Mouse (Mus musculus) forebrain, postnatal 0 days (tissue): ENCODE results near the gene Rtkn2. TPM values are rescaled to one million over a fixed set of nuclear protein-coding genes. Genes with fewer than 3 reads are reported as not detected.

Experiments used
- ATAC-seq: fragments of 200-750 bp; cut with Nextera tagmentation; 2 replicates; pipeline ENCODE4 v1.8.0; 2017; ENCODE audit warnings: mild to moderate bottlenecking, moderate library complexity
- DNase-seq: peaks from one replicate; pipeline ENCODE4 v3.0.0-alpha.2; 2015
- H3K27ac ChIP-seq: fragments of 300-500 bp; sonication (generic); 2 replicates; pipeline ENCODE4 v1.5.1; 2014; ENCODE audit warnings: low read depth, mild to moderate bottlenecking, antibody characterized with exemption, low read length, moderate library complexity, mixed read lengths
- H3K27me3 ChIP-seq: fragments of 300-500 bp; sonication (generic); 2 replicates; pipeline ENCODE4 v1.6.1; 2014; ENCODE audit warnings: mild to moderate bottlenecking, low read length, mixed read lengths; ENCODE audit not compliant: insufficient read depth
- H3K36me3 ChIP-seq: fragments of 300-500 bp; sonication (generic); 2 replicates; pipeline ENCODE4 v1.6.1; 2014; ENCODE audit warnings: mild to moderate bottlenecking, moderate library complexity; ENCODE audit not compliant: insufficient read depth
- H3K4me1 ChIP-seq: fragments of 300-500 bp; sonication (generic); 2 replicates; pipeline ENCODE4 v1.6.1; 2014; ENCODE audit warnings: antibody characterized with exemption; ENCODE audit not compliant: insufficient read depth
- H3K4me2 ChIP-seq: fragments of 300-500 bp; sonication (generic); 2 replicates; pipeline ENCODE4 v1.6.1; 2014; ENCODE audit warnings: low read depth, mild to moderate bottlenecking, moderate library complexity
- H3K4me3 ChIP-seq: fragments of 300-500 bp; sonication (generic); 2 replicates; pipeline ENCODE4 v1.5.1; 2014; ENCODE audit warnings: low read depth, low read length, mixed read lengths
- H3K9ac ChIP-seq: fragments of 300-500 bp; sonication (generic); 2 replicates; pipeline ENCODE4 v1.6.1; 2014; ENCODE audit warnings: mild to moderate bottlenecking
- H3K9me3 ChIP-seq: fragments of 300-500 bp; sonication (generic); 2 replicates; pipeline ENCODE4 v1.6.1; 2016; ENCODE audit warnings: low read length
- CTCF ChIP-seq: sonication (generic); IDR thresholded peaks from 2 replicates; pipeline ENCODE4 v1.5.1; 2016; ENCODE audit warnings: antibody characterized with exemption, control low read depth, low read depth
- WGBS: fragments of 180-500 bp; shearing (Covaris S2); extraction: QIAGEN DNeasy Blood & Tissue Kit; methylation state at CpG from one replicate; pipeline ENCODE4 v1.1.7; 2014; 5-methylcytosine and 5-hydroxymethylcytosine counted together
- polyA plus RNA-seq: library from polyadenylated mRNA; unstranded; fragments of >200 nt; fragmentation: Nextera tagmentation; extraction: Ambion mirVana; gene quantifications from 2 replicates; pipeline ENCODE4 v1.2.1, GENCODE M21; 2015
- total RNA-seq: library from RNA; depleted of rRNA; stranded (reverse); fragments of >200 nt; gene quantifications from 2 replicates; pipeline ENCODE4 v1.2.3, GENCODE M21; 2014

The Rtkn2 gene
- total and polyA plus RNA-seq, 2 experiments from 2014 or later: 4.2 to 4.9 TPM

DNA sequence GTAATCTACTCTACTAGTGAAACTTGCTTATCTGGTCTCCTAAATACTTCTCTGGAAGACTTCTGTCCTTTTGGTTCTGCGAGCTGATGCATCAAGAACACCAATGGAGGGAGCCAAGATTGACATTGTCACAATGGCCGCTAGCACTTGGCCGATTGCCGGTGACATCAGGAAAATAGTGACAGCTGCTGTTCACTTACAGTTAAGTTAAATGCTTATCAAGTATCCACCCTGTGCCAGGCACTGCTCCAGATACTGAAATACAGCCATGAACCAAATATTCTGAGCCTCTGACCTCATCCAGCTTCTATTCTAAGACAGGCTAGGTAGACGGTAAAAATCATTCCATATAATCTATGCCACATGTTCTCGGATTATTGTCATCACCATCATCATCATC lies 123.2 kb downstream of the Rtkn2 start:
- no peak for ATAC-seq
- no peak overlapping the region for H3K4me3 ChIP-seq
- TF ChIP-seq CTCF: no peak
- no peaks in the 10 kb centered on the region for H3K27me3 ChIP-seq
- DNase-seq: no peak
- peaks cover 13% of the 10 kb centered on the region; the same call in 1 of the 2 replicates for H3K4me1 ChIP-seq
- H3K9me3 ChIP-seq: no peaks in the 10 kb centered on the region
- H3K4me2 ChIP-seq: no peak overlapping the region
- H3K27ac ChIP-seq: no peak overlapping the region
- H3K9ac ChIP-seq: no peak overlapping the region
- 97% methylated on average over 6 of the region's 6 CpGs for WGBS
- H3K36me3 ChIP-seq: peaks cover 9% of the 10 kb centered on the region

GRCm38 (mm10) chr10:68103078-68103855 lies 123.9 kb downstream of the Rtkn2 start:
- no peak overlapping the region for H3K4me2 ChIP-seq
- H3K27me3 ChIP-seq: no peaks in the 10 kb centered on the region
- H3K9me3 ChIP-seq: no peaks in the 10 kb centered on the region
- H3K36me3 ChIP-seq: peaks cover 2% of the 10 kb centered on the region
- ATAC-seq: no peak
- H3K27ac ChIP-seq: no peak overlapping the region
- peaks cover 13% of the 10 kb centered on the region; the same call in 1 of the 2 replicates for H3K4me1 ChIP-seq
- no peak overlapping the region for H3K4me3 ChIP-seq
- no peak for DNase-seq
- no peak for TF ChIP-seq CTCF
- H3K9ac ChIP-seq: no peak overlapping the region
- WGBS: 67% methylated on average over 6 of the region's 6 CpGs

DNA sequence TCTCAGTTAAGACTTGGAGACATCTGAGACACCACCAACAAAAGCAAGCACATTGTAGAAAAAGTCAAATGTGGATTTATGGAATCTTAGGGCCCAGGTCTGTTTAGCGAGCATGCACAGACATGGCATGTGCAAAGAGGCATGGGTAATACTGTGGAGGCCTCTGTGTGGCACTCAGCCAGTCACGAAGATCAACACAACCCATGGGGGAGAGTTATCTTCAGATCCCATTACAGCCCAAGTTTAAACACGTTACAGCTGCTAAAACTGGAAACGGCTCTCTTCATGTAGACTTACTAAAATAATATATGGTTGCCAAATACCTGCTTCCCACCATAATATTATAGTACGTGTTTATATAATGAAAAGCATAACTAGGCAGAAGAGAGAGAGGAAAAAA lies 124.6 kb downstream of the Rtkn2 start:
- no peak overlapping the region for H3K4me3 ChIP-seq
- TF ChIP-seq CTCF: no peak
- no peaks in the 10 kb centered on the region for H3K9me3 ChIP-seq
- WGBS: 66% methylated on average over 5 of the region's 5 CpGs
- no peaks in the 10 kb centered on the region for H3K36me3 ChIP-seq
- ATAC-seq: peak; percentile 16; the same call in 1 of the 2 replicates
- no peaks in the 10 kb centered on the region for H3K27me3 ChIP-seq
- peaks cover 13% of the 10 kb centered on the region; the same call in 1 of the 2 replicates for H3K4me1 ChIP-seq
- H3K27ac ChIP-seq: no peak overlapping the region
- no peak overlapping the region for H3K9ac ChIP-seq
- no peak for DNase-seq
- H3K4me2 ChIP-seq: no peak overlapping the region

- Histone ChIP-seq H3K36me3 (no peaks in the 10 kb centered on the region), H3K9me3 (no peaks in the 10 kb centered on the region), H3K27ac (no peak overlapping the region), H3K27me3 (no peaks in the 10 kb centered on the region), H3K4me3 (no peak overlapping the region), H3K4me1 (peaks cover 13% of the 10 kb centered on the region; the same call in 1 of the 2 replicates), H3K9ac (no peak overlapping the region), H3K4me2 (no peak overlapping the region)
- ATAC-seq: peak; percentile 72
- WGBS: 11% methylated on average over 2 of the region's 2 CpGs
- TF ChIP-seq CTCF: no peak
- DNase-seq: no peak
These were observed 125.1 kb downstream of the Rtkn2 start for GRCm38 (mm10) chr10:68104481-68104880.

DNA sequence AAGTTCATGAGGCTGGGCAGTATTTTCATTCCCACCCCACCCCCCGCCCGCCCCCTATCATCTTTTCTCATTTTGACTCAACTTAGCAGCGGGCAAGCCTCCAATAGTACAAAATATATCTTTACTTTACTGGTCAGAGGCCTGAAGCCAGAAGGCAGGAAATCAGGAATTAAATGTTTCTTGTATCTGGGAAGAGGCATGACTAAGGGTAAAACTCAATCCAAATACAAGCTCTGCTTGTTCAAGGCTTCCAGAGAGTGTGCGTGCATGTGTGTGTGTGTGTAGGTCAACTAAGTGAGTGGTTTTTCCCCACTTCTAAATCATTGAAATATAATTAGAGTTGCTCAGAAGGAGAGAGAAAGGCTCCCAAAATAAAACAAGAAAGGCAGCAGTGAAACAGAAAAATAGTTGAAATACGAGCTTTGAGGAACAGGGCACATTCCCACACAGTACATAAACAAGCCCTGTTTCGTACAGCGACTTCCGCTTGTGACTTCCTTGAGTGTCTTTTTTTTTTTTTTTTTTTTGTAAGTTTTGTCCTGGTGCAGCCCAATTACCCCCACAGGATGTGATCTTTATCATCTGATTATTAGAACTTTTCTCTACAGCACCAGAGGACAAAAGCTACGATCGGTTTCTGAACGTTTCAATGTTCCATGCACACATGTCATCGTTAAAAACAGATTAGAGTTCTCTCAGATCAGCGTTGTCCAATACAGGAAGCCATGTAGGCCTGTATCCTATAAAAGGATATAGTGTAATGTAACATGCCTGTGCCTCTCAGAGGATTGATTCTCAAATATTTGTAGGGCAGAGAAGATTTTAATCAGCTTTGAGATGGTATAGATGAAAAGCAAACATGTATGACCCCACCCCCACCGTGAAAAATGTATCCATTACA lies 125.8 kb downstream of the Rtkn2 start:
- H3K4me2 ChIP-seq: no peak overlapping the region
- no peaks in the 10 kb centered on the region for H3K9me3 ChIP-seq
- H3K27me3 ChIP-seq: no peaks in the 10 kb centered on the region
- no peak for ATAC-seq
- no peak for TF ChIP-seq CTCF
- no peak overlapping the region for H3K9ac ChIP-seq
- H3K27ac ChIP-seq: 0 out of 2 replicates have a peak overlapping the region, but pooled peaks have one; percentile 21
- no peak for DNase-seq
- H3K4me3 ChIP-seq: no peak overlapping the region
- peaks cover 13% of the 10 kb centered on the region; the same call in 1 of the 2 replicates for H3K4me1 ChIP-seq
- WGBS: 45% methylated on average over 14 of the region's 14 CpGs
- H3K36me3 ChIP-seq: no peaks in the 10 kb centered on the region

GRCm38 (mm10) chr10:68106351-68106950 lies 127.1 kb downstream of the Rtkn2 start:
- Histone ChIP-seq H3K4me2 (no peak overlapping the region), H3K9me3 (no peaks in the 10 kb centered on the region), H3K27ac (no peak overlapping the region), H3K36me3 (no peaks in the 10 kb centered on the region), H3K9ac (no peak overlapping the region), H3K4me1 (peaks cover 13% of the 10 kb centered on the region; the same call in 1 of the 2 replicates), H3K4me3 (no peak overlapping the region), H3K27me3 (no peaks in the 10 kb centered on the region)
- DNase-seq (no peak), ATAC-seq (no peak)
- TF ChIP-seq CTCF: no peak
- WGBS: 46% methylated on average over 9 of the region's 9 CpGs
